Mouse (Mus musculus) myocyte (in vitro differentiated cells): ENCODE data around the gene Nkx3-2.

Source experiments
- MYOD1 ChIP-seq, 3 experiments: IDR thresholded peaks; one replicate each; pipeline ENCODE4 v1.6.1; 2011; ENCODE audit warnings: control low read depth in 2 of 3, low read depth in 2 of 3, mild to moderate bottlenecking in 2 of 3, moderate library complexity in 1 of 3; ENCODE audit not compliant: insufficient read length in 2 of 3, control insufficient read depth in 1 of 3
- POLR2A ChIP-seq: IDR thresholded peaks from one replicate; pipeline ENCODE4 v1.6.1; 2011; ENCODE audit warnings: low read depth, mild to moderate bottlenecking, control low read depth, moderate library complexity; ENCODE audit not compliant: insufficient read length
- TCF12 ChIP-seq: IDR thresholded peaks from one replicate; pipeline ENCODE4 v1.6.1; 2011; ENCODE audit warnings: mild to moderate bottlenecking, control low read depth; ENCODE audit not compliant: poor library complexity, insufficient read depth, severe bottlenecking

GRCm38 (mm10) chr5:41790517-41790916 is 26.2 kb upstream of the Nkx3-2 start:
- TF ChIP-seq POLR2A: no peak
- no peak for TF ChIP-seq MYOD1 (IDR thresholded peaks at IDR 0.05; ENCODE audit: control insufficient read depth in 1 of 3, insufficient read length in 2 of 3, low read depth in 2 of 3)
- no peak for TF ChIP-seq TCF12
